Mouse (Mus musculus): Measurements from ENCODE around the gene Tmem230. TPM values are rescaled to one million over a fixed set of nuclear protein-coding genes. Genes with fewer than 3 reads are reported as not detected.
"Not testable (repeated sequence)": the region's sequence is repeated elsewhere in the genome, so short reads cannot be mapped to it uniquely, and the experiment has no call there.

Tmem230 gene
- total and polyA plus RNA-seq, 2 experiments from 2014 or later, result 43.3 to 44.3 TPM

DNA sequence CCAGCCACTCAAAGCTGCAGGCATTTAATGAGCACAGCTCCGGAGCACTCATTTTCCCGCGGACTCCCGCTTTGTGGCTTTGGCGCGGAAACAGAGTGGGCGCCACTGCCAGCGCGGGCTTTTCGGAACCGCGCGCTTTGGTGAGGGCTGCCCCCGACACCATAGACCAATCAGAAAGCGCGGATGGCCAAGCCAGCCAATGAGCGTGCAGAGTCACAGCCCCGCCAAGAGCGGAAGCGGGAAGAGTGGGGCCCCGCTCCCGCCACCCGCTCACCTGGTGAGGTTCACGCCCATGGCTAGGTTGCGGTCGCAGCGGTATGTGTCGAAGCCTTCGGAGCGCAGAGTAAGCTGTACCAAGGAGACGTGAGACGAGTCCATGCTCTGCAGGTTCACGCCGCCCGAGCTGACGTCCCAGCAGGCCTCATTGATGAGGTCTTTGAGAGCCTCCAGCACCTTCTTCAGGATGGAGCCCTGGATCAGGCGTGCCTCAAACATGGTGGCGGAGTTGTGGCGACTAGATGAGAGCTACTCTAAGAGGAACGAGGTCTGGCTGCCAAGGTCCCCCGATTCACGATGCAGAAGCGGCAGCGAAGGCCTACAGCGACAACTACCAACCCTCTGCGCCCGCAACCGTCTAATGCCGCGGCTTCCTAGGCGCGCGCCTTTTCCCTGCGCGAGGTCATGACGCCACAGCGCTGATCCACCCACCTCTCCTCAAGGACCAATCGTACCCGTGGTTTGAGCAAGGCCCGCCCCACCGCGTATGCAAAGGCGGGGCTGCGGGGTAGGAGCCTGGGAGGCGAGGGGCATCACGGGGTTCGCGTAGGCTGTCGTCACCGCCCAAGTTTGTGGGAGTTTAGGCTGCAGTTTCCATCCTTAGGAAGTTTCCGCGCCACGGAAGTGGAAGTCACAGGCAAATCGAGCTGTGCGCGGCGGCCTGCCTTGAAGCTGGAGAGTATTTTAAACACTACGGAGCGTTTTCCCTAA is 5.2 kb upstream of the Tmem230 start, which contains the start of gene Pcna:
Pcna (minus strand) TSS at position 773 of the 987 bp plus-strand sequence.
- Histone ChIP-seq H3K27me3 (ENCODE audit: insufficient read depth, low read length) (no peaks in the 10 kb centered on the region), H3K9ac (replicated peaks; ENCODE audit: low read length) (peak within 1 kb of the TSS; percentile 55), H3K4me1 (ENCODE audit: insufficient read depth, low read length) (0 out of 2 replicates have a peak, but pooled peaks cover 9% of the 10 kb centered on the region), H3K4me2 (ENCODE audit: low read depth, low read length) (peak within 1 kb of the TSS; percentile 88), H3K36me3 (ENCODE audit: insufficient read depth, low read length) (no peaks in the 10 kb centered on the region; the same call in 1 of the 2 replicates), H3K9me3 (ENCODE audit: low read length) (no peaks in the 10 kb centered on the region), H3K27ac (peak within 1 kb of the TSS; percentile 79), H3K4me3 (ENCODE audit: low read length) (peak within 1 kb of the TSS; percentile 57)
- under 1% methylated on average over 75 of the region's 79 CpGs for WGBS
- ATAC-seq, result peak; percentile 99
- TF ChIP-seq CTCF (IDR thresholded peaks at IDR 0.05; ENCODE audit: low read depth), result no peak
- DNase-seq (ENCODE audit: low spot score), result peak; percentile 98

DNA sequence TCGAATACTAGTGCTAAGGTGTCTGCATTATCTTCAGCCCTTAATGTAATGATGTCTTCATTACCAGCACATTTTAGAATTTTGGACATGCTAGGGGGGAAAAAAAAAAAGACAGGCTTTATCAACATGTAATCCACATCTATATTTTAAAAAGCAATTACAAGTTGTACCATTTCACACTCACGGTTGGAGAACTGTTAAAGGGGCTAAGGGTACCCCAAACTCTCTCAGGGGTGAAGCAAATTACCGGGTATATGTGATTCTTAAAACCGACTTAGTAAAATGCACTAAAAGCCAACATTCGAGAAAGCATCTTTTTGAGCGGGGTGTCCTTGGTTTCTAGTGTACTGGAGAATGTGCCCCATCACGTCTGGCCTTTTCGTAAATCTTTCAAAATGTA is 4.3 kb upstream of the Tmem230 start:
- H3K4me1 ChIP-seq (ENCODE audit: insufficient read depth, low read length), result 0 out of 2 replicates have a peak, but pooled peaks cover 9% of the 10 kb centered on the region
- TF ChIP-seq CTCF (IDR thresholded peaks at IDR 0.05; ENCODE audit: low read depth), result no peak
- no peak for DNase-seq (ENCODE audit: low spot score)
- no peaks in the 10 kb centered on the region; the same call in 1 of the 2 replicates for H3K36me3 ChIP-seq (ENCODE audit: insufficient read depth, low read length)
- H3K27ac ChIP-seq, result peak overlapping the region; percentile 79; the same call in 1 of the 2 replicates
- H3K4me2 ChIP-seq (ENCODE audit: low read depth, low read length), result peak overlapping the region; percentile 88
- peak overlapping the region; percentile 57 for H3K4me3 ChIP-seq (ENCODE audit: low read length)
- H3K9ac ChIP-seq (replicated peaks; ENCODE audit: low read length), result peak overlapping the region; percentile 55; the same call in 1 of the 2 replicates
- ATAC-seq, result no peak
- H3K9me3 ChIP-seq (ENCODE audit: low read length), result no peaks in the 10 kb centered on the region
- 11% methylated on average over 8 of the region's 8 CpGs for WGBS
- H3K27me3 ChIP-seq (ENCODE audit: insufficient read depth, low read length), result no peaks in the 10 kb centered on the region

DNA sequence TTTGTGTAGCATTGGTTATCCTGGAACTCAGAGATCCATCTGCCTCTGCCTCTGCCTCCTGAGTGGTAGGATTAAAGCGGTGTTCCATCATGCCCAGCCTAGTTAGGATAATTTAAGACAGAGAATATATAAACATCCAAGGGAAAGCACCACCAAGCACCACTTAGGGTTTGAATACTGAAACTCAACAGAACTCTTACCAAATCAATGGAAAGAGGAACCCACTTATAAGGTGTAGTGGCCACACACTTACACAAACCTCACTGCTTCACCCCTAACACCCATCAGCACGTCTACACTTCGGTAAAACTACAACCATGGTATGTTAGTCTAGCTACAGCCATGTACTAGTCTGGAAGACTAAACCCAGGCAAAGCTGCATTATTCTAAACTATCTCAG is 4.2 kb downstream of the Tmem230 start:
- Histone ChIP-seq H3K9ac (replicated peaks; ENCODE audit: low read length) (no peak overlapping the region), H3K27ac (no peak overlapping the region), H3K4me3 (ENCODE audit: low read length) (no peak overlapping the region), H3K36me3 (ENCODE audit: insufficient read depth, low read length) (no peaks in the 10 kb centered on the region; the same call in 1 of the 2 replicates), H3K27me3 (ENCODE audit: insufficient read depth, low read length) (no peaks in the 10 kb centered on the region), H3K4me1 (ENCODE audit: insufficient read depth, low read length) (0 out of 2 replicates have a peak, but pooled peaks cover 6% of the 10 kb centered on the region), H3K9me3 (ENCODE audit: low read length) (no peaks in the 10 kb centered on the region), H3K4me2 (ENCODE audit: low read depth, low read length) (no peak overlapping the region)
- 96% methylated on average over 3 of the region's 3 CpGs for WGBS
- ATAC-seq (no peak), DNase-seq (ENCODE audit: low spot score) (no peak)
- TF ChIP-seq CTCF (IDR thresholded peaks at IDR 0.05; ENCODE audit: low read depth), result no peak

DNA sequence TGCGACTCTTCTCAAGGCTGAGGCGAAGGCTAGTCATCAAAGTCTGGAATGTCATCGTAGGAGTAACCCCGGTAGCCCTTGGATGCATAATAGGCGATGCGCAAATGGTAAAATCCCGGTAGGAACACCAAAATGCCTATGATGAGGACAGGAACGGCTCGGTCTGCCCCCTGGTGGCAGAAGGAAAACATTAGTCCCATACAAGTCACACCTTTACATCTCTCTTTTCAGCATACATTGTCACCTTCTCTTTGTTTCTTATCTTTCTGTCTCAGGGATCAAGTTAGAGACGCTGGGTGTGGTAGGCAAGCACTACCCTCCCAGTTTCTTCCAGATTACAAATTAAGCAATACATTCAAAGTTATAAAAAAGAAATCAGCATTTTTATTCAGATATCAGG is 7.2 kb downstream of the Tmem230 start:
- peak; percentile 81 for DNase-seq (ENCODE audit: low spot score)
- ATAC-seq; H3K27ac ChIP-seq; H3K4me2 ChIP-seq (ENCODE audit: low read depth, low read length); H3K27me3 ChIP-seq (ENCODE audit: insufficient read depth, low read length); H3K36me3 ChIP-seq (ENCODE audit: insufficient read depth, low read length); H3K9me3 ChIP-seq (ENCODE audit: low read length); H3K4me3 ChIP-seq (ENCODE audit: low read length); H3K4me1 ChIP-seq (ENCODE audit: insufficient read depth, low read length); H3K9ac ChIP-seq (replicated peaks; ENCODE audit: low read length): not testable (repeated sequence)
- TF ChIP-seq CTCF (IDR thresholded peaks at IDR 0.05; ENCODE audit: low read depth), result peak; percentile 76
- WGBS, result 29% methylated on average over 6 of the region's 10 CpGs

DNA sequence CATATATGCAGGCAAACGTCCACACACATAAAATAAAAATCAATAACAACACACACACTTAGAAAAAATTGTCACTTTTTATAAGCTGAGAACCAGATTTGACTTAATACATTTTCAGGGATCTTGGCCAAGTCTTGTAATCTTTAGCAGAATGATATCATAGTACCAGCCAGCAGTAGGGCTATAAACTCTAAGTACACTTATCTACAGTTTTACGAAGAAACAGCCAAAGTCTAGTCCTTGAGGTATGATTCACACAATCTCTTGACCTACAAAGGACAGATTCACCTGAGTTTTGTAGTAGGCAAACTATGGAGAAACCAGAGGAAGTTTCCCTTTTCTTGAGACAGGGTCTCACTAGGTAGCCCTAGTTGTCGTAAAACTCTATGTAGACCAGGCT is 8.2 kb downstream of the Tmem230 start:
- not testable (repeated sequence) for H3K9me3 ChIP-seq (ENCODE audit: low read length); H3K9ac ChIP-seq (replicated peaks; ENCODE audit: low read length); H3K36me3 ChIP-seq (ENCODE audit: insufficient read depth, low read length); H3K4me1 ChIP-seq (ENCODE audit: insufficient read depth, low read length); DNase-seq (ENCODE audit: low spot score); H3K27me3 ChIP-seq (ENCODE audit: insufficient read depth, low read length); ATAC-seq; H3K27ac ChIP-seq; H3K4me3 ChIP-seq (ENCODE audit: low read length); H3K4me2 ChIP-seq (ENCODE audit: low read depth, low read length)
- WGBS, result 84% methylated on average over 3 of the region's 3 CpGs

DNA sequence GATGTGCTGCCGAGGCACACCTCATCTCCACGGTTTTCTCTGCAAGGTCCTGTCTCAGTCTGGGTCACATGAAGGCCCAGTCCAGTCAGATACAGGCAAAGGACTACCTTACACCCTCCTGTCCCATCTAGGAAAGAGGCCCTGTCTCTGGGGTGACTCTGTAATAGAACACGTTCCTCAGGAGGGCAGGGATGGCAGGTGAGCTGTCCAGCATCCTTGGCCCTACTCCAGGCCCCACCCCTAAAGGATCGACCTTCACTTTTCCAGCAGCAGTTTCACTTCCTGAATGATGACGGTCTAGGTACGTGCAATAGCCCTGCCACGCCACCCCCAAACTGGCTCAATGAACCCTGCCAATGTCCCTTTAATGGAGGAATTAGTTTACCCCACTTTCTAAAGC is 11.6 kb downstream of the Tmem230 start:
- no peak overlapping the region for H3K4me2 ChIP-seq (ENCODE audit: low read depth, low read length)
- H3K36me3 ChIP-seq (ENCODE audit: insufficient read depth, low read length), result no peaks in the 10 kb centered on the region
- H3K4me3 ChIP-seq (ENCODE audit: low read length), result no peak overlapping the region
- H3K27me3 ChIP-seq (ENCODE audit: insufficient read depth, low read length), result no peaks in the 10 kb centered on the region
- H3K9ac ChIP-seq (replicated peaks; ENCODE audit: low read length), result no peak overlapping the region
- no peak for TF ChIP-seq CTCF (IDR thresholded peaks at IDR 0.05; ENCODE audit: low read depth)
- DNase-seq (ENCODE audit: low spot score), result no peak
- H3K27ac ChIP-seq, result no peak overlapping the region
- H3K9me3 ChIP-seq (ENCODE audit: low read length), result no peaks in the 10 kb centered on the region
- WGBS, result 75% methylated on average over 7 of the region's 7 CpGs
- H3K4me1 ChIP-seq (ENCODE audit: insufficient read depth, low read length), result no peaks in the 10 kb centered on the region
- no peak for ATAC-seq
